Comparison of ENCODE assay signal across 10 mouse cellular contexts in genomic region chr16:44552036-44552435, GRCm38 (mm10). TPM values are rescaled to one million over a fixed set of nuclear protein-coding genes. Genes with fewer than 3 reads are reported as not detected.
DNase-seq lines count a peak whose midpoint lies in the region; ATAC-seq and TF ChIP-seq lines count a peak whose summit lies in the region.
"Had no signal": no experiment of that assay in that cellular context is flagged by ENCODE, and none has a peak within 500 bp of the region (broad histone marks: within the 10 kb centered on the region; RNA-seq: fewer than 3 reads in every experiment).

No protein-coding gene starts in this region.

- no peaks in the 10 kb centered on the region for H3K9me3 ChIP-seq in kidney, embryonic 15.5 days (replicated peaks)
- H3K9me3 ChIP-seq in forebrain, embryonic 13.5 days (replicated peaks): no peaks in the 10 kb centered on the region
- no peaks in the 10 kb centered on the region for H3K9me3 ChIP-seq in midbrain, embryonic 11.5 days (ENCODE audit: control insufficient read depth, low read length)
- H3K9me3 ChIP-seq in stomach, postnatal 0 days (ENCODE audit: control insufficient read depth, low read length): no peaks in the 10 kb centered on the region

- peaks cover 83% of the 10 kb centered on the region for H3K4me1 ChIP-seq in kidney, embryonic 15.5 days
- H3K4me1 ChIP-seq in cerebellum, adult 2 months (ENCODE audit: control insufficient read depth, insufficient read depth, low read length): peaks cover 54% of the 10 kb centered on the region
- peaks cover 87% of the 10 kb centered on the region for H3K4me1 ChIP-seq in forebrain, embryonic 13.5 days
- H3K4me1 ChIP-seq in midbrain, embryonic 11.5 days (ENCODE audit: control insufficient read depth, insufficient read depth, low read length): peaks cover 63% of the 10 kb centered on the region
- H3K4me1 ChIP-seq in stomach, postnatal 0 days (replicated peaks; ENCODE audit: control insufficient read depth, insufficient read depth): no peaks in the 10 kb centered on the region; the same call in 1 of the 2 replicates

- no peak for ATAC-seq in kidney, embryonic 15.5 days (replicated peaks; ENCODE audit: low FRiP score)
- ATAC-seq in forebrain, embryonic 13.5 days: peak; percentile 48
- ATAC-seq in midbrain, embryonic 11.5 days (ENCODE audit: low FRiP score): peak; percentile 28; the same call in 1 of the 2 replicates
- ATAC-seq in stomach, postnatal 0 days (ENCODE audit: low FRiP score, low TSS enrichment): no peak

- no peak for TF ChIP-seq CTCF in cerebellum, adult 2 months (IDR thresholded peaks at IDR 0.05; ENCODE audit: borderline replicate concordance, insufficient read depth, low read depth, low read length)
- TF ChIP-seq CTCF in stomach, postnatal 0 days (IDR thresholded peaks at IDR 0.05; ENCODE audit: low read depth): no peak

- TF ChIP-seq EP300 in stomach, postnatal 0 days (optimal IDR thresholded peaks at IDR 0.05): no peak

- H3K36me3 ChIP-seq in kidney, embryonic 15.5 days: peaks cover 17% of the 10 kb centered on the region
- peaks cover 21% of the 10 kb centered on the region for H3K36me3 ChIP-seq in forebrain, embryonic 13.5 days (ENCODE audit: poor library complexity, severe bottlenecking)
- peaks cover 7% of the 10 kb centered on the region for H3K36me3 ChIP-seq in midbrain, embryonic 11.5 days (ENCODE audit: control insufficient read depth, insufficient read depth, low read length)
- no peaks in the 10 kb centered on the region for H3K36me3 ChIP-seq in stomach, postnatal 0 days (ENCODE audit: control insufficient read depth, insufficient read depth, low read length)

- no peak overlapping the region for H3K9ac ChIP-seq in kidney, embryonic 15.5 days
- H3K9ac ChIP-seq in forebrain, embryonic 13.5 days: peak overlapping the region; percentile 45; the same call in 1 of the 2 replicates
- peak overlapping the region; percentile 16; the same call in 1 of the 2 replicates for H3K9ac ChIP-seq in midbrain, embryonic 11.5 days (ENCODE audit: low read length)
- no peak overlapping the region for H3K9ac ChIP-seq in stomach, postnatal 0 days (ENCODE audit: low read length)

- H3K4me2 ChIP-seq in kidney, embryonic 15.5 days: no peak overlapping the region
- peak overlapping the region; percentile 53 for H3K4me2 ChIP-seq in forebrain, embryonic 13.5 days
- H3K4me2 ChIP-seq in midbrain, embryonic 11.5 days: peak overlapping the region; percentile 60
- H3K4me2 ChIP-seq in stomach, postnatal 0 days (replicated peaks; ENCODE audit: low read depth): no peak overlapping the region
- H3K4me2 ChIP-seq: heart, embryonic 11.5 days had no signal

- 71% methylated on average over 2 of the region's 2 CpGs for WGBS in kidney, embryonic 15.5 days
- 17% methylated on average over 2 of the region's 2 CpGs for WGBS in cerebellum, adult 2 months
- WGBS in forebrain, embryonic 13.5 days: 22% methylated on average over 2 of the region's 2 CpGs
- 40% methylated on average over 2 of the region's 2 CpGs for WGBS in midbrain, embryonic 11.5 days
- 85% methylated on average over 2 of the region's 2 CpGs for WGBS in stomach, postnatal 0 days

- TF ChIP-seq POLR2A in cerebellum, adult 2 months (IDR thresholded peaks at IDR 0.05; ENCODE audit: borderline replicate concordance, insufficient read depth, low read length): no peak

- no peaks in the 10 kb centered on the region for H3K27me3 ChIP-seq in kidney, embryonic 15.5 days
- H3K27me3 ChIP-seq in cerebellum, adult 2 months (ENCODE audit: control insufficient read depth, insufficient read depth, low read length): no peaks in the 10 kb centered on the region
- H3K27me3 ChIP-seq in forebrain, embryonic 13.5 days: no peaks in the 10 kb centered on the region
- H3K27me3 ChIP-seq in midbrain, embryonic 11.5 days (ENCODE audit: control insufficient read depth, insufficient read depth, low read length): no peaks in the 10 kb centered on the region
- no peaks in the 10 kb centered on the region for H3K27me3 ChIP-seq in stomach, postnatal 0 days (ENCODE audit: control insufficient read depth, insufficient read depth, low read length)

- H3K27ac ChIP-seq in kidney, embryonic 15.5 days: peak overlapping the region; percentile 37; the same call in 1 of the 2 replicates
- H3K27ac ChIP-seq in cerebellum, adult 2 months (ENCODE audit: insufficient read depth, low read length): peak overlapping the region; percentile 89
- peak overlapping the region; percentile 83 for H3K27ac ChIP-seq in forebrain, embryonic 13.5 days
- H3K27ac ChIP-seq in midbrain, embryonic 11.5 days (ENCODE audit: low read depth, low read length): no peak overlapping the region
- H3K27ac ChIP-seq in stomach, postnatal 0 days (replicated peaks): no peak overlapping the region

- no peak for DNase-seq in kidney, postnatal 14 days
- peak; percentile 75 to 79 for DNase-seq in cerebellum, adult 2 months
- DNase-seq in midbrain, embryonic 11.5 days (ENCODE audit: low spot score, missing footprints): no peak
- no peak for DNase-seq in ovary, postnatal 14 days (ENCODE audit: low spot score)
- no peak for DNase-seq in stomach, postnatal 0 days (ENCODE audit: low spot score)
- no peak for DNase-seq in layer of hippocampus, adult 9-10 months (ENCODE audit: low spot score)
- DNase-seq: kidney, adult 9 months had no signal

- H3K4me3 ChIP-seq in kidney, embryonic 15.5 days (replicated peaks): no peak overlapping the region
- peak overlapping the region; percentile 6 for H3K4me3 ChIP-seq in cerebellum, adult 2 months (replicated peaks; ENCODE audit: insufficient read depth, low read depth, low read length)
- H3K4me3 ChIP-seq in forebrain, embryonic 13.5 days: no peak overlapping the region
- peak overlapping the region; percentile 7; the same call in 1 of the 2 replicates for H3K4me3 ChIP-seq in midbrain, embryonic 11.5 days (ENCODE audit: low read depth, low read length)
- no peak overlapping the region for H3K4me3 ChIP-seq in stomach, postnatal 0 days (ENCODE audit: low read depth, low read length)

RNA-seq across cellular contexts. Expression of gene Boc, which starts 6.7 kb away (rescaled TPM):
- polyA plus RNA-seq in kidney, embryonic 15.5 days (2015; fragmentation: Nextera tagmentation; extraction: Ambion mirVana): 19.1 and 24.2 TPM in 2 replicates
- 37.9 and 43.6 TPM in 2 replicates for polyA plus RNA-seq in cerebellum, adult 2 months (2012; rRNA removed)
- polyA plus RNA-seq in forebrain, embryonic 13.5 days (2015; fragmentation: Nextera tagmentation; extraction: Ambion mirVana): 20.6 and 21.2 TPM in 2 replicates
- 37.8 and 44.7 TPM in 2 replicates for polyA plus RNA-seq in midbrain, embryonic 11.5 days (2014; fragmentation: Nextera tagmentation; extraction: Ambion mirVana)
- 5.9 and 6.1 TPM in 2 replicates for polyA plus RNA-seq in stomach, postnatal 0 days (2015; fragmentation: Nextera tagmentation; extraction: Ambion mirVana)

Comparison
In these comparisons a context has a peak if more than half of its experiments do, and no peak if none do; other contexts are left out.
1. ATAC-seq: peak in forebrain, embryonic 13.5 days (single experiment) and midbrain, embryonic 11.5 days (single experiment); none in kidney, embryonic 15.5 days (single experiment) and stomach, postnatal 0 days (single experiment).
2. H3K27ac ChIP-seq: peak in kidney, embryonic 15.5 days (single experiment), cerebellum, adult 2 months (single experiment) and forebrain, embryonic 13.5 days (single experiment); none in midbrain, embryonic 11.5 days (single experiment) and stomach, postnatal 0 days (single experiment).
3. H3K4me2 ChIP-seq: peak in forebrain, embryonic 13.5 days (single experiment) and midbrain, embryonic 11.5 days (single experiment); none in kidney, embryonic 15.5 days (single experiment) and stomach, postnatal 0 days (single experiment).
4. H3K4me3 ChIP-seq: peak in cerebellum, adult 2 months (single experiment) and midbrain, embryonic 11.5 days (single experiment); none in kidney, embryonic 15.5 days (single experiment), forebrain, embryonic 13.5 days (single experiment) and stomach, postnatal 0 days (single experiment).
5. H3K9ac ChIP-seq: peak in forebrain, embryonic 13.5 days (single experiment) and midbrain, embryonic 11.5 days (single experiment); none in kidney, embryonic 15.5 days (single experiment) and stomach, postnatal 0 days (single experiment).
6. DNase-seq: peak in cerebellum, adult 2 months (2 of 2); none in kidney, postnatal 14 days (single experiment), midbrain, embryonic 11.5 days (single experiment), ovary, postnatal 14 days (single experiment), stomach, postnatal 0 days (single experiment) and layer of hippocampus, adult 9-10 months (single experiment).